Mouse (Mus musculus): ENCODE data around the gene Rnaset2a. TPM values are rescaled to one million over a fixed set of nuclear protein-coding genes. Genes with fewer than 3 reads are reported as not detected.
A peak's percentile ranks its signal among the peaks of the same experiment; 100 is the strongest.
"Not testable (repeated sequence)": the region's sequence is repeated elsewhere in the genome, so short reads cannot be mapped to it uniquely, and the experiment has no call there.

Gene Rnaset2a
- polyA plus RNA-seq, 1 experiment from 2014 or later = 11.8 TPM

DNA sequence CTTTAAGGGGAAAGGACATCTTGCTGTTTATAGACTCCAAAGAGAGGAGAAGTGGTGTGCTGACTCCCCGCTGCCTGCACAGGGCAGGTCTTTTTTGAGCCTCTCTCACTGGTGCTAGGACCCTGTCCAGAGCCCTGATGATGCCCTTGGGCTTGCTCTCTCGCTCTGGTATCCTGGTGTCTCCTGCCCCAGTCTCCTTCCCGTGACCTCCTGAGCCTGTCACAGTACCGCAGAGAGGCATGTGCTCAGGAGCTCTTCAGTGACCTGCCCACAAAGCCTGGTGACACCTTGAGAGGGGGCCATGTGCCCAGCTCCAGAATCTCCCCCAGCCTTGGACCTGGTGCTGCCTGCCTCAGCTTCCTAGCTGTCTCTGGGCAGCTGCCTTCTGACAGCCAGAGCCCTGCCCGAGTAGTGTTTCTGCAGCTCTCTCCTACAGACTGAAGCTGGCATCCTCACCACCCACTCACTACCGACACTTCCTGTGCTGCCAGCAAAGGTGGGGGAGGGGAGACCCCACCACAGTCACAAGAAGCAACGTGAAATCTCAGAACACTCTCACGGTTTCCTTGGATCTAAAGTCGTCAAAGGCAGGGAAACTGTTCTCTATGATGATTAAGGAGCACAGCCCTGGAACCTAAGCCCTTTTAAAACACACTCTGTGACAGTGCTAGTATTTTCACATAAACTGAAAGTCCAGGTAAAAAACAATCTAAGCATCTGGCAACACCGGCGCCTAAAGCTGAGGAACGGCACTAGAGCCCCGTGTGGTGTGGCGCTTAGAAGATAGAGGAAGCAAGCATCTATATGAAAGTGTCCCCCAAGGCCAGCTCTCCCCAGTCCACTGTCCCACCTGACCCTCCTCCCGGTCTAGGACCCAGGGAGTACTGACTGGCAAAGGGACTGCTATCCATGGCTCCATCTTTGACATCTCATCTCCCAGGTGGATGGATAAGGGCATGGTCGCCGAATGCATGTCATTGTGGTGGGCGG lies 55.1 kb downstream of the Rnaset2a start:
- not testable (repeated sequence) for DNase-seq; H3K27me3 ChIP-seq (ENCODE audit: control insufficient read depth, insufficient read depth, low read length); H3K36me3 ChIP-seq (ENCODE audit: control insufficient read depth, insufficient read depth, low read length); H3K4me3 ChIP-seq (replicated peaks; ENCODE audit: low read depth, low read length); H3K4me2 ChIP-seq (ENCODE audit: low read length); H3K4me1 ChIP-seq (ENCODE audit: control insufficient read depth, insufficient read depth, low read length); H3K9ac ChIP-seq (replicated peaks; ENCODE audit: low read length); H3K9me3 ChIP-seq (ENCODE audit: control insufficient read depth, low read length); H3K27ac ChIP-seq (replicated peaks; ENCODE audit: low read depth, low read length); ATAC-seq (ENCODE audit: low FRiP score, low TSS enrichment)
- 69% methylated on average over 4 of the region's 18 CpGs for WGBS

DNA sequence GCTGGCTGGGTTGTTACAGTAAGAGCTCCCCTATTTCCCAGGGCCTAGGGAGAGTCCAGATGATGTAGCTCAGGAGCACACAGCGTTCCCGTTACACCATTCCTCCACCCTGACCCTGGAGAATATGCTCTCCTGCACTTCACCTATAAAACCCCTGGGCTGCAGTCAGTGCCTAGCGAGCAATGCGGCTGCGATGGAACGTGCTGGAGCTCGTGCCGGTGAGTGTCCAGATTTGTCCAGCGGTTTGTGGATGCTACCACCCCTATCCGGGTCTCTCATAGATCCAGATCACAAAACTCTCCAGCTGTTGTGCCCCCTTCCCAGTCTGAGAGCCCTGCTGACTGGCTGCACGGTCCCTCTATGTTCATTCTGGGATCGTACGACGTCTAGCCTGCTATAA lies 56.6 kb downstream of the Rnaset2a start:
- not testable (repeated sequence) for ATAC-seq (ENCODE audit: low FRiP score, low TSS enrichment); H3K9me3 ChIP-seq (ENCODE audit: control insufficient read depth, low read length); H3K27ac ChIP-seq (replicated peaks; ENCODE audit: low read depth, low read length); H3K4me2 ChIP-seq (ENCODE audit: low read length); H3K9ac ChIP-seq (replicated peaks; ENCODE audit: low read length); H3K36me3 ChIP-seq (ENCODE audit: control insufficient read depth, insufficient read depth, low read length); H3K27me3 ChIP-seq (ENCODE audit: control insufficient read depth, insufficient read depth, low read length); H3K4me3 ChIP-seq (replicated peaks; ENCODE audit: low read depth, low read length); H3K4me1 ChIP-seq (ENCODE audit: control insufficient read depth, insufficient read depth, low read length); DNase-seq
- 90% methylated on average over 14 of the region's 14 CpGs for WGBS

DNA sequence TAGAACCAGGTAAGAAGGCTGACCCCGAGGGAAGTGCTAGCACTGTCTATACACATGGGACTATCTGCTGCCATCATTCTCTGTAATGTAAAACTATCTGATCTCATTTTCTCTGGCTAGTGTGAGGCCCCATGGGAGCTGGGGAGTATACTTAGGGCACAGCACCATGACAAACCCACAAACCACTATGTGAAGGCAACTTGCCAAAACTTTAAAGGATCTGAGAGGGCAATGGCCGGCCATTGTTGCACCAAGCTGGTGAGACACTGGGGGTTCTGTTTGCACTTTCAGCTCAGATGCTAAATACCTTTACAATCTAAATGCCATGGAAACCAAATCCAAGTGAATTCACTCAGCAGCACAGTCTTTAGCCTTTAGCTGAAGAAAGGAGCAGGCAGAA lies 78.0 kb downstream of the Rnaset2a start:
- not testable (repeated sequence) for H3K27me3 ChIP-seq (ENCODE audit: control insufficient read depth, insufficient read depth, low read length); H3K4me2 ChIP-seq (ENCODE audit: low read length); H3K36me3 ChIP-seq (ENCODE audit: control insufficient read depth, insufficient read depth, low read length); H3K9me3 ChIP-seq (ENCODE audit: control insufficient read depth, low read length); H3K27ac ChIP-seq (replicated peaks; ENCODE audit: low read depth, low read length); H3K4me1 ChIP-seq (ENCODE audit: control insufficient read depth, insufficient read depth, low read length); ATAC-seq (ENCODE audit: low FRiP score, low TSS enrichment); H3K4me3 ChIP-seq (replicated peaks; ENCODE audit: low read depth, low read length); H3K9ac ChIP-seq (replicated peaks; ENCODE audit: low read length)
- peak; percentile 14 for DNase-seq
- whole genome bisulfite sequencing = 60% methylated on average over 1 of the region's 2 CpGs

Other genes starting within 250 kb of the Rnaset2a start
- gene Tagap, start 222.1 kb downstream of the Rnaset2a start, polyA plus RNA-seq (2014; fragmentation: Nextera tagmentation; extraction: Ambion mirVana) = 0.39 and 0.58 TPM in 2 replicates
- 83.9 and 84.0 TPM in 2 replicates for gene Rsph3a, start 202.5 kb downstream of the Rnaset2a start, polyA plus RNA-seq (2014; fragmentation: Nextera tagmentation; extraction: Ambion mirVana)
- gene Gm49673, start 309 bp downstream of the Rnaset2a start, polyA plus RNA-seq (2014; fragmentation: Nextera tagmentation; extraction: Ambion mirVana) = 0.15 TPM in 1 of 2 replicates, not detected in the other
- 26.2 and 31.7 TPM in 2 replicates for gene Fgfr1op, start 17.4 kb upstream of the Rnaset2a start, polyA plus RNA-seq (2014; fragmentation: Nextera tagmentation; extraction: Ambion mirVana)
- gene Ccr6, start 87.9 kb upstream of the Rnaset2a start, polyA plus RNA-seq (2014; fragmentation: Nextera tagmentation; extraction: Ambion mirVana) = not detected in 2 replicates
- 282 and 326 TPM in 2 replicates for gene Mpc1, start 134.8 kb upstream of the Rnaset2a start, polyA plus RNA-seq (2014; fragmentation: Nextera tagmentation; extraction: Ambion mirVana)
- 177 and 204 TPM in 2 replicates for gene Sft2d1, start 163.0 kb upstream of the Rnaset2a start, polyA plus RNA-seq (2014; fragmentation: Nextera tagmentation; extraction: Ambion mirVana)
- gene Prr18, start 189.4 kb upstream of the Rnaset2a start, polyA plus RNA-seq (2014; fragmentation: Nextera tagmentation; extraction: Ambion mirVana) = 18.3 and 20.6 TPM in 2 replicates
- 0.39 and 0.82 TPM in 2 replicates for gene T2, start 207.9 kb upstream of the Rnaset2a start, polyA plus RNA-seq (2014; fragmentation: Nextera tagmentation; extraction: Ambion mirVana)